Mouse (Mus musculus): ENCODE data around the gene Kif2c. TPM values are rescaled to one million over a fixed set of nuclear protein-coding genes. Genes with fewer than 3 reads are reported as not detected.

The Kif2c gene
- under 1 TPM; 0.20 to 0.69 (median 0.37) TPM for total RNA-seq (2022)

- peak; percentile 87 to 92 for DNase-seq (ENCODE audit: low spot score in 2 of 2)
Measured at GRCm38 (mm10) chr4:117181863-117182758, at the start of gene Kif2c. Kif2c (minus strand) TSS chr4:117182639.

- DNase-seq (ENCODE audit: low spot score in 2 of 2), result no peak
Measured at GRCm38 (mm10) chr4:117231208-117231607, 48.8 kb upstream of the Kif2c start.

GRCm38 (mm10) chr4:117230331-117230730 is 47.9 kb upstream of the Kif2c start:
- DNase-seq (ENCODE audit: low spot score in 2 of 2), result no peak

DNA sequence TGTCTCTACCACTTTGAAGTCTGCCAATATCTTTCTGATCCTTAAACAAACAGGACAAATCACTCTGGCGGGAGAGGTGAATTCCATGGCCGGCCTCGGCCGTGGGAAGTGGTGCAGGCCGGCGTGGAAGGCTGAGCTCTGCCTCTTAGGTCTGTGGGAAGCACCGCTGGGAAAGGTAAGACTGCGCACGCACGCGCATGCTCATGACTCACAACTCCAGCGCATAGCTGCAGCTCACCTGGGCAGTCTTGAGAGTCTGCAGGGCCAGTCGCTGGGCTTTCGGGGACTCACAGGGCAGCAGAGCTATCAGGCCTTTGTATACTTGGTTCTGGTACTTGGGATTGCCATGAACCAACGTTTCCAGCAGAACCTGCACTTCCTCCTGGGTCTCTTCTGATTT is 47.2 kb upstream of the Kif2c start:
- DNase-seq (ENCODE audit: low spot score in 2 of 2), result no peak

DNA sequence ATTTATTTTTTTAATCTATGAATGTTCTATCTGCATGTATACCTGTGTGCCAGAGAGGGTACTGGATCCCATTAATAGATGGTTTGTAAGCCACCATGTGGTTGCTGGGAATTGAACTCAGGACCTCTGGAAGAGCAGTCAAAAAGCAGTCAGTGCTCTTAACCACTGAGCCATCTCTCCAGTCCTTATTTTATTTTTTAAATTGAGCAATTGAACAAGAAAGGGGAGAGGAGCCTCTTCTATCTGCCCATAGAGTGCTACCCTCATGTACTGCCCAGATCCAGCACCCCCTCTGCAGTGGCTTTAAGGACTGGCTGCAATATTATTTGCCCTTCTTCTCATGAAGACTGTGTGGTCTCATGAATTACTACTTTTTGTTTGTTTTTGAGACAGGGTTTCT is 42.8 kb upstream of the Kif2c start:
- no peak for DNase-seq (ENCODE audit: low spot score in 2 of 2)

DNA sequence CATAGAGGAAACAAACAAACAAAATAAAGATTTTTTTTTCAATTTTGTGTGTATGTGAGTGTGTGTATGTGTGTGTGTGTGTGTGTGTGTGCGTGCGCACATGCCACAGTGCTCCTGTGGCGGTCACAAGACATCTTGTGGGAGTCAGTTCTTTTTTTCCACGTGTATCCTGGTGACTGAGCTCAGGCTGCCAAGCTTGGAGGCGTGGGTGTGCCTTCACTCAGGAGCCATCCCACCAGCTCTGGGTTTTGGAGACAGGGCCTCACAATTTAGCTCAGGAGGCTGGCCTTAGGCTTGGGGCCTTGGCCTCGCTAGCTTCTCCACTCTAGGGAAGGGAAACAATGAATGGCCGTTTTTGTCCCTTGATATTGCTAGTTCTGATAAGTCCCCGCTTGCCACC is 41.7 kb upstream of the Kif2c start:
- no peak for DNase-seq (ENCODE audit: low spot score in 2 of 2)

DNA sequence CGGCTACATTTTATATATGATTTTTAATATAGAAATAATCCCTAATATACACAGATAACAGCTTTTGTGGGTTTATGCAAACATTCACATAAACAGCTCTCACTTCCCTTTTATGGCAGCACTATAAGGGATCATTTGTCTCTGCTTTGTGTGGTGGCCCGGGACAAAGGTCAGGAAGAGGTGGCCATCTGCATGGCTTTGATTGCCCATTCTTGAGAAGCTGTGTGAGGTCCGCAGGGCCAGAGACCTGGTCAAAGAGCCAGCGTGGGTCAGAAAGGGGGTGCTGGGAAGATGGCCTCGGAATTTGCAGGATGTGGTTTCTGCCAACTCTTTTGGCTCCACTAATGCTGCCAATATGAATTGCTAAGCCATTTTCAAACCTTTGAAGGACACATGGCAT is 40.6 kb upstream of the Kif2c start:
- DNase-seq (ENCODE audit: low spot score in 2 of 2), result no peak

DNA sequence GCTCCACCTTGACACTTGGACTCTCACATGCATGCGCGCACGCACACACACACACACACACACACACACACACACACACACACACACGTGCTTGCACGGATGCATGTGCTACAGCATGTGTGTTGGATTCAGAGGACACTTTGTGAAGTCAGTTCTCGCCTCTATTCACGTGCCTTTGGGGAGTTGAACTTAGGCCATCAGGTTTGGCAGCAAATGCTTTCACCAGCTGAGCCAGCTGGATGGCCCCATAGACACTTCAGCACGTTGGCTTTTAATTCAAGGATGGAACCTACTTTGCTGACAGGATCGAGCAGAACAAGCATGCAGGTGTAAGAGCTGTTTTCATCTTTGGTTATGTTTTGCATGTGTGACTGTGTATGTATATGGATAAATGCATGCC is 39.4 kb upstream of the Kif2c start:
- DNase-seq (ENCODE audit: low spot score in 2 of 2), result no peak

DNA sequence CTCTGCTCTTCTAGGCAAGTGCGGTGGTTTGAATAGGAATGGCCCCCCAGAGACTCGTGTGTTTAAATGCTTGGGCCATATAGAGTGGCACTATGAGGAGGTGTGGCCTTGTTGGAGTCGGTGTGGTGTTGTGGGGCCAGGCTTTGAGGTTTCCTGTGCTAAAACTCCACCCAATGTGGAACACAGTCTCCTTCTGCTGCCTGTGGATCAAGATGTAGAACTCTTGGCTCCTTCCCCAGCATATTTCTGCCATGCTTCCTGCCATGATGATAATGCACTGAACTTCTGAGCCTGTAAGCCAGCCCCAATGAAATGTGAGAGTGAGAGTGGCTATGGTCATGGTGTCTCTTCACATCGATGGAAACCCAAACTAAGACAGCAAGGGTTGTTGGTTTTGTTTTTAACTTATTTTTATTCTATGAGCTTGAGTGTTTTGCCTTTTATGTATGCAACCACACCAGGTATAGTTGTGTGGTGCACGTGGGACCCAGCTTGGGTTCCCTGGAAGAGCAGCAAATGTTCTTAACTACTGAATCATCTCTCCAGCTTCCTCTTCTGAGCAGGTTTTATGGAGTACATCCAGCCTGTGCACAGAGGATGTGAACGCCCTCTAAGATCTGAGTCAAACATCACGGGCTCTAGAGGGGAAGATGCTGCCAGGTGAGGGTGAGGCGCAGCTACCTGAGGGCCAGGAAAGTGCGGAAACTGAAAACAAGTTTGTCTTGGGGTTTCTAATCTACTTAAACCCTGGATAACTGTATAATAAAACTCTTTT is 38.5 kb upstream of the Kif2c start:
- DNase-seq (ENCODE audit: low spot score in 2 of 2), result no peak

DNA sequence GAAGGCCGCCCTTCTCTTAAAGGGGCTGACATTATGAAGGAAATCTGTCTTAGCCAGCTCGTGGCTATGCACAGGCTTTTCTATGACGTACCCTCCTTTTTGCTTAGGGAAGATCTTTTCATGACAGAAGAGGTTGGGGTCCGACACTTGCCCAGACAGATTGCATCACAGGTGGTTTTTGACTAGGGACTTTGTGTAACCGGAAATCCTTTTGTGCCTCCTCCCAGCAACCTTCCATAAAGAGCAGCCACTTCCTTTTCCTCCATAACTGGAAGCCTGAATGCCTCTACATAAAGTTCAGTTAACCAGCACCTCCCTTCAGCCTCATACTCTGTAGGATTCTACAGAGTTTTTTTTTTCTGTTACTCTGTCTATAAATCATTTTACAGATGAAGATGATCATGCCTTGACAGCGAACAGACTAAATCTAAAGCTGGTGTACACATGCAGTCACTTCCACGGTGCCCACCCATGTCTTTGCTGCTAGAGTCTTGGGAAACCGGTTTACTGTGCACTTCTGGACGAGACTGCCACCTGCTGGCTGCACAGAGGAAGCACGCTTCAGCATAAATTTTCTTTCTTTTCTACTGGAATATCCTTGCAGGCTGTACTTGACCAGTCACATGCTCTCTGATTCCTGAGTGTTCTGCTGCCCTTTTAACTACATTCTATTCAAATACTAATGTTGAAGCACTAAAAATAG is 36.2 kb upstream of the Kif2c start:
- DNase-seq (ENCODE audit: low spot score in 2 of 2), result no peak

GRCm38 (mm10) chr4:117217029-117217428 is 34.6 kb upstream of the Kif2c start:
- peak in 1 of 2 experiments; percentile 39 for DNase-seq (ENCODE audit: low spot score in 2 of 2)

GRCm38 (mm10) chr4:117214250-117214649 is 31.8 kb upstream of the Kif2c start:
- no peak for DNase-seq (ENCODE audit: low spot score in 2 of 2)

GRCm38 (mm10) chr4:117210147-117211074 is 28.0 kb upstream of the Kif2c start:
- DNase-seq (ENCODE audit: low spot score in 2 of 2), result peak in 1 of 2 experiments; percentile 55

- no peak for DNase-seq (ENCODE audit: low spot score in 2 of 2)
Measured at GRCm38 (mm10) chr4:117209592-117209991, 27.2 kb upstream of the Kif2c start.

GRCm38 (mm10) chr4:117202992-117203354 is 20.5 kb upstream of the Kif2c start:
- DNase-seq (ENCODE audit: low spot score in 2 of 2), result no peak

- DNase-seq (ENCODE audit: low spot score in 2 of 2), result no peak
Measured at GRCm38 (mm10) chr4:117202046-117202991, 19.9 kb upstream of the Kif2c start.

DNA sequence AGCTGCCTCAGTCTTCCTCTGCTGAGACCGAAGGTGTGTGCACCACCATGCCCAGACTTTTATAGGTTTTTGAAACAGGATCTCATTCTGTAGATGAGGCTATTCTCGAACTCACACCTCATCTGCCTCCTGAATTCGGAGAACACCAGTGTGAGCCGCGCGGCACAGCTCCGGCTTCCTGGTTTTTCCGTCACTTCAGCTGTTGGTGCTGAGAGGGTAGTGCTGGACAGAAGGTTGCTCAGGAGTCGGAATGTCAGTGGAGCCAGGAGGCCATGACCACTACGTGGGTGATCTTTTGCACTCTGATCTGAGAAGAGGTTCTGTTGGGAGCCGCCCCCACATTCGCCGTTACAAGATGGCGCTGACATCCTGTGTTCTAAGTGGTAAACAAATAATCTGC is 9.4 kb upstream of the Kif2c start:
- no peak for DNase-seq (ENCODE audit: low spot score in 2 of 2)

- DNase-seq (ENCODE audit: low spot score in 2 of 2), result no peak
Measured at GRCm38 (mm10) chr4:117190660-117191059, 8.2 kb upstream of the Kif2c start.

DNA sequence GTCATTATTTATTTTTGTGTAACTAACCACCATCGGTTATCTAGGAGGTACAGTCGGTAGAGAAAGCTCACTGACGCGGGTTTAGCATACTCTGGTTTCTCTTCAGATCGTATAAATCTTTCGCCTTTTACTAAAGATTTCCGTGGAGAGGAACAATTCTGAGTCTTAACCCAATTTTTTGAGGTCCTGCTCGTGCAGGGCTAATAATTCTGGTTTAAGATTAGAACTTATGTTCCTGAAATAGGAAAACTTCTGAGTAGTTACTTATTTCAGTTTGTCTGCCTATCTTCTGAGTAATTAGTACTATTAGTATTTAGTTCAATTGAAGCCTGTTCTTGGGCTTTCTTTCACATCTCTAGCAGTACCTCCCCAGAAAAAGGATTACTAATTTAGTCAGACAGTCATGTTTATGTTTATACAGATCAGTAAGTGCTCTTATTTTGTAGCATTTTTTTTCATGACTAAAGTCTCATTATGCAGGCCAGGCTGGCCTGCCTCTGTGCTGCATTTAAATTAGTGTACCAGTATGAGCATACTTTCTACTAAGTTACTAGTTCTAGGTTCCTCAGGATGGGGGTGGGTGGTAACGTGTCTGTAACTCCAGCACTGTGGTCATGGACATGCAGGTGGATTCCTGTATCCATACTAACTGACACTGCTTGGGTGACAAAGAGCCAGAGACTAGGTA is 7.6 kb upstream of the Kif2c start:
- DNase-seq (ENCODE audit: low spot score in 2 of 2), result peak in 1 of 2 experiments; percentile 9
